Mouse (Mus musculus): ENCODE measurements around the gene Pik3cb.

DNA sequence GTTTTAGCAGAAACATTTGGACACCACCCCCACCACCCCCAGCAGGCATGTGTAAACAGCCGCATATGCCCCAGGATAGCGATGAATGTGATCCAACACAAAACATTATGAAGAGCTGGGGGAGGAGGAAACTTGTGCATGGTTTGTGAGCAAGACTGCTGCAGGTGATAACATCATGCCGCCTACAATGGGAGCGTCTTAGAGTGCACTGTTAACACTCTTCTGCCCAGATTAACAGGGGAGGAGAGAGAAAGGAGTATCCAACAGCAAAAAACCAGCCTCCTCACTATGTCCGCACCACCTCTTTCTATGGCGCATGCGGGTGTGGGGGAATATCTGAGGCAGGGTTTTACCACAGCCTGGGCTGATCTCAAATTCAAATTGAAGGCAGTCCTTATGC, 45.2 kb downstream of the Pik3cb start:
- TF ChIP-seq FLI1 (IDR thresholded peaks at IDR 0.05; ENCODE audit: low read length) = no peak
- TF ChIP-seq GATA1 (IDR thresholded peaks at IDR 0.05; ENCODE audit: borderline replicate concordance, low read length) = no peak
